Mouse (Mus musculus) midbrain, embryonic 16.5 days (tissue): ENCODE results near the gene Cnih1. TPM values are rescaled to one million over a fixed set of nuclear protein-coding genes. Genes with fewer than 3 reads are reported as not detected.

ENCODE experiments used
- polyA plus RNA-seq: library from polyadenylated mRNA; unstranded; fragments of >200 nt; fragmentation: Nextera tagmentation; extraction: Ambion mirVana; gene quantifications from 2 replicates; pipeline ENCODE4 v1.2.1, GENCODE M21; 2015

Gene Cnih1
- polyA plus RNA-seq, 1 experiment from 2014 or later = 184 TPM

Other genes starting within 250 kb of the Cnih1 start
- 7.5 and 8.8 TPM in 2 replicates for gene Cdkn3, start 27.9 kb downstream of the Cnih1 start, polyA plus RNA-seq
- 141 and 153 TPM in 2 replicates for gene Gmfb, start 33.8 kb upstream of the Cnih1 start, polyA plus RNA-seq
- 19.1 and 19.2 TPM in 2 replicates for gene Cgrrf1, start 43.7 kb upstream of the Cnih1 start, polyA plus RNA-seq
- 4.5 and 5.0 TPM in 2 replicates for gene Samd4, start 94.4 kb upstream of the Cnih1 start, polyA plus RNA-seq